Mouse (Mus musculus): ENCODE data around the gene Ugt1a9. TPM values are rescaled to one million over a fixed set of nuclear protein-coding genes. Genes with fewer than 3 reads are reported as not detected.

Gene Ugt1a9
- polyA plus RNA-seq, 1 experiment: not detected

GRCm38 (mm10) chr1:88237311-88237710 is 166.7 kb downstream of the Ugt1a9 start:
- 81% methylated on average over 5 of the region's 5 CpGs for WGBS
- no peaks in the 10 kb centered on the region for H3K27me3 ChIP-seq (ENCODE audit: control insufficient read depth, insufficient read depth, low read length)
- TF ChIP-seq CTCF (IDR thresholded peaks at IDR 0.05; ENCODE audit: borderline replicate concordance, control insufficient read depth, extremely low read depth, insufficient read depth, low read length, poor library complexity) (no peak), POLR2A (IDR thresholded peaks at IDR 0.05; ENCODE audit: control insufficient read depth, extremely low read depth, insufficient read depth, low read length, poor library complexity) (no peak)
- H3K36me3 ChIP-seq (ENCODE audit: control insufficient read depth, insufficient read depth, low read length): no peaks in the 10 kb centered on the region
- H3K4me1 ChIP-seq (replicated peaks; ENCODE audit: control insufficient read depth, insufficient read depth, low read length): no peaks in the 10 kb centered on the region
- H3K27ac ChIP-seq (ENCODE audit: control insufficient read depth, insufficient read depth, low read length): no peak overlapping the region
- DNase-seq: no peak
- H3K4me3 ChIP-seq (ENCODE audit: control insufficient read depth, insufficient read depth, low read length): no peak overlapping the region

GRCm38 (mm10) chr1:88238771-88239170 is 168.2 kb downstream of the Ugt1a9 start:
- H3K36me3 ChIP-seq (ENCODE audit: control insufficient read depth, insufficient read depth, low read length): no peaks in the 10 kb centered on the region
- no peak for DNase-seq
- no peaks in the 10 kb centered on the region for H3K27me3 ChIP-seq (ENCODE audit: control insufficient read depth, insufficient read depth, low read length)
- no peak for TF ChIP-seq POLR2A (IDR thresholded peaks at IDR 0.05; ENCODE audit: control insufficient read depth, extremely low read depth, insufficient read depth, low read length, poor library complexity)
- no peak for TF ChIP-seq CTCF (IDR thresholded peaks at IDR 0.05; ENCODE audit: borderline replicate concordance, control insufficient read depth, extremely low read depth, insufficient read depth, low read length, poor library complexity)
- no peak overlapping the region for H3K27ac ChIP-seq (ENCODE audit: control insufficient read depth, insufficient read depth, low read length)
- WGBS: 80% methylated on average over 6 of the region's 6 CpGs
- H3K4me3 ChIP-seq (ENCODE audit: control insufficient read depth, insufficient read depth, low read length): no peak overlapping the region
- H3K4me1 ChIP-seq (replicated peaks; ENCODE audit: control insufficient read depth, insufficient read depth, low read length): no peaks in the 10 kb centered on the region

GRCm38 (mm10) chr1:88240072-88240471 is 169.5 kb downstream of the Ugt1a9 start:
- no peak for TF ChIP-seq CTCF (IDR thresholded peaks at IDR 0.05; ENCODE audit: borderline replicate concordance, control insufficient read depth, extremely low read depth, insufficient read depth, low read length, poor library complexity)
- no peak for TF ChIP-seq POLR2A (IDR thresholded peaks at IDR 0.05; ENCODE audit: control insufficient read depth, extremely low read depth, insufficient read depth, low read length, poor library complexity)
- Histone ChIP-seq H3K27me3 (ENCODE audit: control insufficient read depth, insufficient read depth, low read length) (no peaks in the 10 kb centered on the region), H3K36me3 (ENCODE audit: control insufficient read depth, insufficient read depth, low read length) (no peaks in the 10 kb centered on the region), H3K4me1 (replicated peaks; ENCODE audit: control insufficient read depth, insufficient read depth, low read length) (no peaks in the 10 kb centered on the region), H3K4me3 (ENCODE audit: control insufficient read depth, insufficient read depth, low read length) (no peak overlapping the region), H3K27ac (ENCODE audit: control insufficient read depth, insufficient read depth, low read length) (no peak overlapping the region)
- no peak for DNase-seq
- WGBS: 78% methylated on average over 5 of the region's 5 CpGs

GRCm38 (mm10) chr1:88240579-88240978 is 170.0 kb downstream of the Ugt1a9 start:
- no peak for DNase-seq
- H3K27ac ChIP-seq (ENCODE audit: control insufficient read depth, insufficient read depth, low read length): no peak overlapping the region
- no peak for TF ChIP-seq CTCF (IDR thresholded peaks at IDR 0.05; ENCODE audit: borderline replicate concordance, control insufficient read depth, extremely low read depth, insufficient read depth, low read length, poor library complexity)
- no peak for TF ChIP-seq POLR2A (IDR thresholded peaks at IDR 0.05; ENCODE audit: control insufficient read depth, extremely low read depth, insufficient read depth, low read length, poor library complexity)
- no peak overlapping the region for H3K4me3 ChIP-seq (ENCODE audit: control insufficient read depth, insufficient read depth, low read length)
- H3K36me3 ChIP-seq (ENCODE audit: control insufficient read depth, insufficient read depth, low read length): no peaks in the 10 kb centered on the region
- no peaks in the 10 kb centered on the region for H3K27me3 ChIP-seq (ENCODE audit: control insufficient read depth, insufficient read depth, low read length)
- no peaks in the 10 kb centered on the region for H3K4me1 ChIP-seq (replicated peaks; ENCODE audit: control insufficient read depth, insufficient read depth, low read length)
- WGBS: 82% methylated on average over 4 of the region's 4 CpGs

- H3K36me3 ChIP-seq (ENCODE audit: control insufficient read depth, insufficient read depth, low read length): no peaks in the 10 kb centered on the region
- H3K27me3 ChIP-seq (ENCODE audit: control insufficient read depth, insufficient read depth, low read length): no peaks in the 10 kb centered on the region
- no peak overlapping the region for H3K27ac ChIP-seq (ENCODE audit: control insufficient read depth, insufficient read depth, low read length)
- no peak overlapping the region for H3K4me3 ChIP-seq (ENCODE audit: control insufficient read depth, insufficient read depth, low read length)
- no peaks in the 10 kb centered on the region for H3K4me1 ChIP-seq (replicated peaks; ENCODE audit: control insufficient read depth, insufficient read depth, low read length)
- DNase-seq: no peak
- TF ChIP-seq POLR2A (IDR thresholded peaks at IDR 0.05; ENCODE audit: control insufficient read depth, extremely low read depth, insufficient read depth, low read length, poor library complexity): no peak
- whole genome bisulfite sequencing: 70% methylated on average over 5 of the region's 5 CpGs
These were observed 173.3 kb downstream of the Ugt1a9 start for GRCm38 (mm10) chr1:88243861-88244260.

- no peak overlapping the region for H3K27ac ChIP-seq (ENCODE audit: control insufficient read depth, insufficient read depth, low read length)
- DNase-seq: no peak
- no peaks in the 10 kb centered on the region for H3K27me3 ChIP-seq (ENCODE audit: control insufficient read depth, insufficient read depth, low read length)
- H3K36me3 ChIP-seq (ENCODE audit: control insufficient read depth, insufficient read depth, low read length): no peaks in the 10 kb centered on the region
- WGBS: 81% methylated on average over 6 of the region's 6 CpGs
- no peaks in the 10 kb centered on the region for H3K4me1 ChIP-seq (replicated peaks; ENCODE audit: control insufficient read depth, insufficient read depth, low read length)
- no peak overlapping the region for H3K4me3 ChIP-seq (ENCODE audit: control insufficient read depth, insufficient read depth, low read length)
- TF ChIP-seq CTCF (IDR thresholded peaks at IDR 0.05; ENCODE audit: borderline replicate concordance, control insufficient read depth, extremely low read depth, insufficient read depth, low read length, poor library complexity): no peak
- TF ChIP-seq POLR2A (IDR thresholded peaks at IDR 0.05; ENCODE audit: control insufficient read depth, extremely low read depth, insufficient read depth, low read length, poor library complexity): no peak
These were observed 175.3 kb downstream of the Ugt1a9 start for GRCm38 (mm10) chr1:88245881-88246280.

GRCm38 (mm10) chr1:88246386-88246785 is 175.8 kb downstream of the Ugt1a9 start:
- no peak overlapping the region for H3K27ac ChIP-seq (ENCODE audit: control insufficient read depth, insufficient read depth, low read length)
- no peaks in the 10 kb centered on the region for H3K4me1 ChIP-seq (replicated peaks; ENCODE audit: control insufficient read depth, insufficient read depth, low read length)
- H3K4me3 ChIP-seq (ENCODE audit: control insufficient read depth, insufficient read depth, low read length): no peak overlapping the region
- H3K36me3 ChIP-seq (ENCODE audit: control insufficient read depth, insufficient read depth, low read length): no peaks in the 10 kb centered on the region
- 54% methylated on average over 6 of the region's 6 CpGs for WGBS
- DNase-seq: no peak
- TF ChIP-seq POLR2A (IDR thresholded peaks at IDR 0.05; ENCODE audit: control insufficient read depth, extremely low read depth, insufficient read depth, low read length, poor library complexity) (no peak), CTCF (IDR thresholded peaks at IDR 0.05; ENCODE audit: borderline replicate concordance, control insufficient read depth, extremely low read depth, insufficient read depth, low read length, poor library complexity) (no peak)
- H3K27me3 ChIP-seq (ENCODE audit: control insufficient read depth, insufficient read depth, low read length): no peaks in the 10 kb centered on the region

Data from thymus, adult 2 months (tissue).